Mouse (Mus musculus) olfactory bulb, adult 2 months (tissue): Measurements from ENCODE around the gene Cpb2.

Experiments used
- CTCF ChIP-seq: fragments of 200-500 bp; IDR thresholded peaks from 2 replicates; pipeline ENCODE4 v1.5.1; 2012; ENCODE audit warnings: low read depth, mild to moderate bottlenecking, low read length, moderate library complexity; ENCODE audit not compliant: insufficient read depth
- POLR2A ChIP-seq: fragments of 200-500 bp; IDR thresholded peaks from 2 replicates; pipeline ENCODE4 v1.6.1; 2012; ENCODE audit warnings: mild to moderate bottlenecking, low read depth, low read length, moderate library complexity; ENCODE audit not compliant: insufficient read depth

GRCm38 (mm10) chr14:75192858-75193257 lies 49.2 kb upstream of the Cpb2 start:
- TF ChIP-seq POLR2A = no peak
- TF ChIP-seq CTCF = no peak
